Mouse (Mus musculus): Measurements from ENCODE around the gene Zfp146. TPM values are rescaled to one million over a fixed set of nuclear protein-coding genes. Genes with fewer than 3 reads are reported as not detected.
"Not testable (repeated sequence)": the region's sequence is repeated elsewhere in the genome, so short reads cannot be mapped to it uniquely, and the experiment has no call there.

Gene Zfp146
- total and polyA plus RNA-seq, 2 experiments from 2014 or later, result 10.2 to 40.6 TPM

GRCm38 (mm10) chr7:30193013-30193412 is 23.5 kb upstream of the Zfp146 start:
- no peak for ATAC-seq
- Histone ChIP-seq H3K4me1 (ENCODE audit: insufficient read depth, low read length) (0 out of 2 replicates have a peak, but pooled peaks cover 4% of the 10 kb centered on the region), H3K4me2 (ENCODE audit: low read depth, low read length) (peak overlapping the region; percentile 68), H3K9ac (replicated peaks; ENCODE audit: low read length) (peak overlapping the region; percentile 83), H3K27ac (no peak overlapping the region), H3K27me3 (ENCODE audit: insufficient read depth, low read length) (no peaks in the 10 kb centered on the region), H3K4me3 (ENCODE audit: low read length) (peak overlapping the region; percentile 85), H3K9me3 (ENCODE audit: low read length) (no peaks in the 10 kb centered on the region), H3K36me3 (ENCODE audit: insufficient read depth, low read length) (peaks cover 23% of the 10 kb centered on the region)
- 31% methylated on average over 9 of the region's 9 CpGs for WGBS
- DNase-seq (ENCODE audit: low spot score), result no peak
- no peak for TF ChIP-seq CTCF (IDR thresholded peaks at IDR 0.05; ENCODE audit: low read depth)

- no peak for DNase-seq (ENCODE audit: low spot score)
- Histone ChIP-seq H3K4me2 (ENCODE audit: low read depth, low read length) (no peak overlapping the region), H3K27me3 (ENCODE audit: insufficient read depth, low read length) (no peaks in the 10 kb centered on the region), H3K4me1 (ENCODE audit: insufficient read depth, low read length) (0 out of 2 replicates have a peak, but pooled peaks cover 4% of the 10 kb centered on the region), H3K9ac (replicated peaks; ENCODE audit: low read length) (no peak overlapping the region), H3K36me3 (ENCODE audit: insufficient read depth, low read length) (peaks cover 32% of the 10 kb centered on the region), H3K4me3 (ENCODE audit: low read length) (no peak overlapping the region), H3K9me3 (ENCODE audit: low read length) (no peaks in the 10 kb centered on the region), H3K27ac (no peak overlapping the region)
- no peak for ATAC-seq
- TF ChIP-seq CTCF (IDR thresholded peaks at IDR 0.05; ENCODE audit: low read depth), result no peak
- WGBS, result 92% methylated on average over 12 of the region's 12 CpGs
These were observed 22.5 kb upstream of the Zfp146 start for GRCm38 (mm10) chr7:30192088-30192487.

- WGBS, result 91% methylated on average over 4 of the region's 4 CpGs
- H3K9me3 ChIP-seq (ENCODE audit: low read length), result no peaks in the 10 kb centered on the region
- TF ChIP-seq CTCF (IDR thresholded peaks at IDR 0.05; ENCODE audit: low read depth), result no peak
- DNase-seq (ENCODE audit: low spot score) (no peak), ATAC-seq (no peak)
- H3K4me3 ChIP-seq (ENCODE audit: low read length), result no peak overlapping the region
- H3K27ac ChIP-seq, result no peak overlapping the region
- no peaks in the 10 kb centered on the region for H3K27me3 ChIP-seq (ENCODE audit: insufficient read depth, low read length)
- H3K4me1 ChIP-seq (ENCODE audit: insufficient read depth, low read length), result peaks cover 4% of the 10 kb centered on the region; the same call in 1 of the 2 replicates
- H3K36me3 ChIP-seq (ENCODE audit: insufficient read depth, low read length), result peaks cover 48% of the 10 kb centered on the region
- H3K9ac ChIP-seq (replicated peaks; ENCODE audit: low read length), result no peak overlapping the region
- no peak overlapping the region for H3K4me2 ChIP-seq (ENCODE audit: low read depth, low read length)
These were observed 19.6 kb upstream of the Zfp146 start for GRCm38 (mm10) chr7:30189116-30189491.

- Histone ChIP-seq H3K9me3 (ENCODE audit: low read length) (no peaks in the 10 kb centered on the region), H3K9ac (replicated peaks; ENCODE audit: low read length) (no peak overlapping the region), H3K4me1 (ENCODE audit: insufficient read depth, low read length) (peaks cover 7% of the 10 kb centered on the region; the same call in 1 of the 2 replicates), H3K27ac (no peak overlapping the region), H3K27me3 (ENCODE audit: insufficient read depth, low read length) (no peaks in the 10 kb centered on the region), H3K4me2 (ENCODE audit: low read depth, low read length) (no peak overlapping the region), H3K4me3 (ENCODE audit: low read length) (no peak overlapping the region), H3K36me3 (ENCODE audit: insufficient read depth, low read length) (peaks cover 48% of the 10 kb centered on the region)
- TF ChIP-seq CTCF (IDR thresholded peaks at IDR 0.05; ENCODE audit: low read depth), result no peak
- 90% methylated on average over 12 of the region's 12 CpGs for WGBS
- DNase-seq (ENCODE audit: low spot score), result no peak
- no peak for ATAC-seq
These were observed 19.0 kb upstream of the Zfp146 start for GRCm38 (mm10) chr7:30188344-30189115.

GRCm38 (mm10) chr7:30184641-30185348 is 15.2 kb upstream of the Zfp146 start:
- peaks cover 36% of the 10 kb centered on the region for H3K36me3 ChIP-seq (ENCODE audit: insufficient read depth, low read length)

GRCm38 (mm10) chr7:30183879-30184289 is 14.3 kb upstream of the Zfp146 start, which contains the start of gene Cox7a1:
Gene Cox7a1 (plus strand): TSS chr7:30184144.
- no peaks in the 10 kb centered on the region for H3K27me3 ChIP-seq (ENCODE audit: insufficient read depth, low read length)
- DNase-seq (ENCODE audit: low spot score), result peak; percentile 74
- peak; percentile 56 for ATAC-seq
- H3K4me3 ChIP-seq (ENCODE audit: low read length), result peak within 1 kb of the TSS; percentile 15
- H3K36me3 ChIP-seq (ENCODE audit: insufficient read depth, low read length), result peaks cover 34% of the 10 kb centered on the region
- no peak within 1 kb of the TSS for H3K9ac ChIP-seq (replicated peaks; ENCODE audit: low read length)
- H3K27ac ChIP-seq, result no peak within 1 kb of the TSS
- peaks cover 3% of the 10 kb centered on the region; the same call in 1 of the 2 replicates for H3K4me1 ChIP-seq (ENCODE audit: insufficient read depth, low read length)
- no peaks in the 10 kb centered on the region for H3K9me3 ChIP-seq (ENCODE audit: low read length)
- WGBS, result 3% methylated on average over 11 of the region's 11 CpGs
- no peak for TF ChIP-seq CTCF (IDR thresholded peaks at IDR 0.05; ENCODE audit: low read depth)
- peak within 1 kb of the TSS; percentile 50 for H3K4me2 ChIP-seq (ENCODE audit: low read depth, low read length)

More at GRCm38 (mm10) chr7:30184641-30185348, 15.2 kb upstream of the Zfp146 start:
- no peak overlapping the region for H3K9ac ChIP-seq (replicated peaks; ENCODE audit: low read length)
- DNase-seq (ENCODE audit: low spot score) (peak; percentile 1), ATAC-seq (no peak)
- no peak for TF ChIP-seq CTCF (IDR thresholded peaks at IDR 0.05; ENCODE audit: low read depth)
- no peak overlapping the region for H3K4me2 ChIP-seq (ENCODE audit: low read depth, low read length)
- no peak overlapping the region for H3K4me3 ChIP-seq (ENCODE audit: low read length)
- peaks cover 3% of the 10 kb centered on the region; the same call in 1 of the 2 replicates for H3K4me1 ChIP-seq (ENCODE audit: insufficient read depth, low read length)
- 73% methylated on average over 13 of the region's 13 CpGs for WGBS
- no peak overlapping the region for H3K27ac ChIP-seq
- no peaks in the 10 kb centered on the region for H3K27me3 ChIP-seq (ENCODE audit: insufficient read depth, low read length)
- H3K9me3 ChIP-seq (ENCODE audit: low read length), result no peaks in the 10 kb centered on the region

GRCm38 (mm10) chr7:30183189-30183588 is 13.6 kb upstream of the Zfp146 start:
- not testable (repeated sequence) for ATAC-seq; H3K4me3 ChIP-seq (ENCODE audit: low read length); DNase-seq (ENCODE audit: low spot score); H3K27ac ChIP-seq; H3K9me3 ChIP-seq (ENCODE audit: low read length); H3K27me3 ChIP-seq (ENCODE audit: insufficient read depth, low read length); H3K4me1 ChIP-seq (ENCODE audit: insufficient read depth, low read length); H3K9ac ChIP-seq (replicated peaks; ENCODE audit: low read length); H3K4me2 ChIP-seq (ENCODE audit: low read depth, low read length)
- H3K36me3 ChIP-seq (ENCODE audit: insufficient read depth, low read length), result peaks cover 33% of the 10 kb centered on the region
- WGBS, result 72% methylated on average over 6 of the region's 7 CpGs

GRCm38 (mm10) chr7:30181929-30182328 is 12.4 kb upstream of the Zfp146 start:
- not testable (repeated sequence) for DNase-seq (ENCODE audit: low spot score); H3K9ac ChIP-seq (replicated peaks; ENCODE audit: low read length); H3K4me2 ChIP-seq (ENCODE audit: low read depth, low read length); H3K4me3 ChIP-seq (ENCODE audit: low read length); H3K9me3 ChIP-seq (ENCODE audit: low read length); ATAC-seq; H3K4me1 ChIP-seq (ENCODE audit: insufficient read depth, low read length); H3K27me3 ChIP-seq (ENCODE audit: insufficient read depth, low read length)
- H3K27ac ChIP-seq, result peak overlapping the region; percentile 43; the same call in 1 of the 2 replicates
- H3K36me3 ChIP-seq (ENCODE audit: insufficient read depth, low read length), result peaks cover 28% of the 10 kb centered on the region
- 90% methylated on average over 9 of the region's 10 CpGs for WGBS

Data from hindbrain, postnatal 0 days (tissue).